Mouse (Mus musculus) liver, postnatal 0 days (tissue): Measurements from ENCODE around the gene Hbq1a.

Experiments
- CTCF ChIP-seq: sonication (generic); IDR thresholded peaks from 2 replicates; pipeline ENCODE4 v1.5.1; 2016; ENCODE audit warnings: antibody characterized with exemption, low read depth
- EP300 ChIP-seq: IDR thresholded peaks from 2 replicates; pipeline ENCODE4 v1.6.1; 2016; ENCODE audit warnings: antibody characterized with exemption, low read depth, mild to moderate bottlenecking

DNA sequence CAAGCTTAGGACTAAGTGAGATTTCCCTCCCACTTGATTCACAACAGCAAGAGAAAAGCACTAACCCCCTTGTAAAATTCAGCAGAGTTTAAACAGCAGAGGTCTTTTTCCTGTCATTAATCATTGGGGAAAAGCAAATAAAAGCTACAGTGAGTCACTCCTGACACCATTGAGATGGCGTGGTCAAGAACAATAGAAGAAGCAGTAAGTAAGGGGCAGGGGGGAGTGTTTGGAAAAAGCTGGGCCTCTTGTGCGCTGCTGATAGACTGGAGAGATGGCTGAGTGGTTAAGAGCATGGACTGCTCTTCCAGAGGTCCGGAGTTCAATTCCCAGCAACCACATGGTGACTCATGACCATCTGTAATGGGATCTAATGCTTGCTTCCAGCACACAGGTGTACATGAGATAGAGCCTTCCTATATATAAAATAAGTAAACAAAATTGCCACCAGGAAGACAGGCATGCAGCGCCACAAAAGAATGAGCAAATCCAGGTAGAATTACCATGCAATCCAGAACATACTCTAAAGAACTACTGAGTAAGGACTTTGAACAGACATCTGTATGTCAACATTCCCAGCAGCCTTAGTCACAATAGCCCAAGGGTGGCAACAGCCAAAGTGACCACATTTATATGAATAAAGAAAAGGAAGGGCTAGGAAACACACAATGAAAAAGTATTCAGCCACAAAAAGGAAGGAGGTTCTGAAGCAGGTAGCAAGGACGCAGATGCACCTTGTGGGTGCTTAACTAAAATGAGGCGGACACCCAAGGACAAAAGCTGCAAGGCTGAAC lies 45.8 kb downstream of the Hbq1a start:
- TF ChIP-seq CTCF (no peak), EP300 (no peak)
